Mouse (Mus musculus): ENCODE measurements around the gene Dxo.
A peak's percentile ranks its signal among the peaks of the same experiment; 100 is the strongest.

Gene Dxo

GRCm38 (mm10) chr17:34836155-34836855, 514 bp upstream of the Dxo start:
- DNase-seq, result peak; percentile 57

GRCm38 (mm10) chr17:34837464-34838324, 875 bp downstream of the Dxo start:
- DNase-seq, result no peak

GRCm38 (mm10) chr17:34838785-34839184, 2.0 kb downstream of the Dxo start:
- DNase-seq, result no peak

- no peak for DNase-seq
These were observed 4.0 kb downstream of the Dxo start for GRCm38 (mm10) chr17:34840736-34841307.

GRCm38 (mm10) chr17:34844884-34845283, 8.1 kb downstream of the Dxo start:
- no peak for DNase-seq

- no peak for DNase-seq
These were observed 10.4 kb downstream of the Dxo start for GRCm38 (mm10) chr17:34847192-34847591.

GRCm38 (mm10) chr17:34847615-34848014, 10.8 kb downstream of the Dxo start:
- no peak for DNase-seq

GRCm38 (mm10) chr17:34849722-34850516, 13.1 kb downstream of the Dxo start, which contains the start of the genes Skiv2l and Nelfe:
Skiv2l (minus strand) TSS chr17:34850210.
Nelfe (plus strand) TSS chr17:34850391.
- DNase-seq, result peak; percentile 97

GRCm38 (mm10) chr17:34850517-34851125, 13.8 kb downstream of the Dxo start:
- DNase-seq, result no peak

GRCm38 (mm10) chr17:34853511-34853910, 16.7 kb downstream of the Dxo start:
- DNase-seq, result no peak

- DNase-seq, result no peak
These were observed 17.9 kb downstream of the Dxo start for GRCm38 (mm10) chr17:34854761-34855160.

GRCm38 (mm10) chr17:34855825-34856224, 19.0 kb downstream of the Dxo start:
- DNase-seq, result no peak

GRCm38 (mm10) chr17:34858670-34859069, 21.9 kb downstream of the Dxo start:
- DNase-seq, result no peak

- DNase-seq, result no peak
These were observed 23.7 kb downstream of the Dxo start for GRCm38 (mm10) chr17:34860514-34860913.

GRCm38 (mm10) chr17:34861704-34862415, 25.0 kb downstream of the Dxo start:
- DNase-seq, result no peak

GRCm38 (mm10) chr17:34862416-34863081, 25.7 kb downstream of the Dxo start, which contains the start of gene Cfb:
Cfb (minus strand) TSS chr17:34862518.
- DNase-seq, result no peak

GRCm38 (mm10) chr17:34865981-34866380, 29.2 kb downstream of the Dxo start:
- no peak for DNase-seq

GRCm38 (mm10) chr17:34874321-34874720, 37.5 kb downstream of the Dxo start:
- no peak for DNase-seq

- DNase-seq, result no peak
These were observed 42.6 kb downstream of the Dxo start, which contains the start of gene Zbtb12 for GRCm38 (mm10) chr17:34879336-34879879. Zbtb12 (plus strand) TSS chr17:34879483.

GRCm38 (mm10) chr17:34881166-34881565, 44.3 kb downstream of the Dxo start:
- no peak for DNase-seq

Measured in cerebellum, adult 9-10 months (tissue).